Mouse (Mus musculus) heart, adult 2 months (tissue): ENCODE results near the gene Tsg101.
A peak's percentile ranks its signal among the peaks of the same experiment; 100 is the strongest.

Source experiments
- CTCF ChIP-seq: fragments of 200-600 bp; IDR thresholded peaks from 2 replicates; pipeline ENCODE4 v1.8.1; 2022; ENCODE audit warnings: antibody characterized with exemption, mild to moderate bottlenecking, moderate library complexity
- POLR2A ChIP-seq: fragments of 200-500 bp; IDR thresholded peaks from 2 replicates; pipeline ENCODE4 v1.6.1; 2011; ENCODE audit warnings: mild to moderate bottlenecking, low read depth, low read length, control low read depth; ENCODE audit not compliant: insufficient read depth

DNA sequence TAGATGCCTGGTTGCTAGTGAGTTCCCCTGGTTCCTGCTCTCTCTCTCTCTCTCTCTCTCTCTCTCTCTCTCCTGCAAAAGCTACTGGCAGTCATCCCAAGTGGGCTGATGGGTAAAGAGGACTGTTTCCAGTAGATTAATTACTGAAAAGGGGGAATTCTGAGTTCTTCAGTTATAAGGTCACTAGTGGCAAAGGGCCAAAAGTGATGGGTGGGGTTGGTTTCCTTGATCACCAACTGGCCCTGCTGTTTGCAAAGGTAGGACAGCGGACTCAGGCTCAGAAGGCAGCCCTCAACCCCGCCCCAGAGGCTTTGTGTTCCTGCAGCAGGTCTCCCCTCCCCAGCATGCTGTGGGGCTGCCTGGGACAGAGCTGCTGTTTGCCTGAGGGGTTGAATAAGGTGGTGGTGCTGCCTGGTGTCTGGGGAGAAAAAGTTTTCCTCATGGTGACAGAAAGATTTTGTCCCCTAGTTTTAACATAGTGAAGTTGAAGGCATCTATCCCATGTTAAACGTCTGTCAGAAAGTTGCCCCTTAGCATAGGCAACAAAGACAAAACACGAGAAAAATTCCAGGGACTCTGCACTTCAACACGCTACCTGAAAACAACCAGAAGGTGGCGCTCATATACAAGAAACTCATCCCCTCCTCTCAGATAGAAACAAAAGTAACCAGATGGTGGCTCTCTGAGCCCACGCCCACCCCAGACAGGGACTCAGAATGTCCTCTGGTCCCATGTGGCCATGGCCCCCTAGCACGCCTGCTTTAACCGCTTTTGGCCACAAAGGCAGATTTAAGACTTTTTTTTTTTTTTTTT is 43.2 kb upstream of the Tsg101 start:
- TF ChIP-seq POLR2A (no peak), CTCF (peak; percentile 85)
